Mouse (Mus musculus) fibroblast of lung, adult 2 months (primary cell): ENCODE data around the gene 4930404H24Rik.

Experiments
- DNase-seq: peaks from one replicate; pipeline ENCODE4 v3.0.0-alpha.2; 2011; ENCODE audit warnings: low read depth

Gene 4930404H24Rik

GRCm38 (mm10) chr2:153492573-153493392, at the start of gene 4930404H24Rik:
Gene 4930404H24Rik (plus strand): TSS chr2:153492790.
- no peak for DNase-seq

- no peak for DNase-seq
Observed at GRCm38 (mm10) chr2:153443434-153444240, 49.0 kb upstream of the 4930404H24Rik start.

GRCm38 (mm10) chr2:153444254-153445136, 48.1 kb upstream of the 4930404H24Rik start:
- DNase-seq: no peak

- no peak for DNase-seq
Observed at GRCm38 (mm10) chr2:153445137-153446016, 47.2 kb upstream of the 4930404H24Rik start.

- DNase-seq: peak; percentile 40
Observed at GRCm38 (mm10) chr2:153446017-153446408, 46.6 kb upstream of the 4930404H24Rik start.

- DNase-seq: no peak
Observed at GRCm38 (mm10) chr2:153446476-153446875, 46.1 kb upstream of the 4930404H24Rik start.

- DNase-seq: no peak
Observed at GRCm38 (mm10) chr2:153447719-153448118, 44.9 kb upstream of the 4930404H24Rik start.

- no peak for DNase-seq
Observed at GRCm38 (mm10) chr2:153448519-153448918, 44.1 kb upstream of the 4930404H24Rik start.

GRCm38 (mm10) chr2:153453961-153454759, 38.4 kb upstream of the 4930404H24Rik start:
- no peak for DNase-seq

GRCm38 (mm10) chr2:153454841-153455506, 37.6 kb upstream of the 4930404H24Rik start:
- DNase-seq: no peak

- DNase-seq: no peak
Observed at GRCm38 (mm10) chr2:153457467-153457866, 35.1 kb upstream of the 4930404H24Rik start.

GRCm38 (mm10) chr2:153458022-153458441, 34.6 kb upstream of the 4930404H24Rik start:
- DNase-seq: no peak

GRCm38 (mm10) chr2:153463257-153463656, 29.3 kb upstream of the 4930404H24Rik start:
- DNase-seq: no peak

GRCm38 (mm10) chr2:153467372-153467771, 25.2 kb upstream of the 4930404H24Rik start:
- DNase-seq: no peak

GRCm38 (mm10) chr2:153469317-153469716, 23.3 kb upstream of the 4930404H24Rik start:
- DNase-seq: no peak

GRCm38 (mm10) chr2:153469764-153470163, 22.8 kb upstream of the 4930404H24Rik start:
- DNase-seq: no peak

- DNase-seq: no peak
Observed at GRCm38 (mm10) chr2:153470983-153471382, 21.6 kb upstream of the 4930404H24Rik start.

GRCm38 (mm10) chr2:153475114-153476112, 17.2 kb upstream of the 4930404H24Rik start:
- no peak for DNase-seq
